8 mouse cellular contexts compared by ENCODE assay signal in genomic region chr14:32228996-32229395, GRCm38 (mm10). TPM values are rescaled to one million over a fixed set of nuclear protein-coding genes. Genes with fewer than 3 reads are reported as not detected.
DNase-seq lines count a peak whose midpoint lies in the region; TF ChIP-seq lines count a peak whose summit lies in the region.
"Had no signal": no experiment of that assay in that cellular context is flagged by ENCODE, and none has a peak within 500 bp of the region (broad histone marks: within the 10 kb centered on the region; RNA-seq: fewer than 3 reads in every experiment).

No protein-coding gene starts in this region.

- H3K4me1 ChIP-seq in ES-E14 (ENCODE audit: control insufficient read depth in 2 of 2, insufficient read depth in 2 of 2, low read length in 2 of 2, poor library complexity in 1 of 2): no peaks in the 10 kb centered on the region
- H3K4me1 ChIP-seq: lung, embryonic 15.5 days had no signal

- in situ Hi-C loops in ES-E14 (cut with MboI; ENCODE audit: low sequenced_read_pairs in 2 of 2, unreplicated experiment in 2 of 2): no loop called here

- no peak overlapping the region for H3K4me3 ChIP-seq in ES-E14 (ENCODE audit: insufficient read depth in 1 of 2, low read depth in 1 of 2, low read length in 2 of 2, poor library complexity in 1 of 2, severe bottlenecking in 1 of 2)
- H3K4me3 ChIP-seq in gastrocnemius, adult 2 months: no peak overlapping the region
- H3K4me3 ChIP-seq: lung, embryonic 15.5 days had no signal

- peak; percentile 83 for TF ChIP-seq CTCF in gastrocnemius, adult 2 months (IDR thresholded peaks at IDR 0.05)

- H3K9me3 ChIP-seq in ES-E14 (ENCODE audit: control insufficient read depth, insufficient read depth, low read depth, low read length): no peaks in the 10 kb centered on the region
- H3K9me3 ChIP-seq: lung, embryonic 15.5 days had no signal

- intact Hi-C loops in gastrocnemius, adult 2 months (cut with DNase I): loop anchor here (2.0 kb wide), 2 partner anchors 244 to 254 kb away; no protein-coding TSS in a partner anchor
- intact Hi-C loops in left cerebral cortex, postnatal 14 days (cut with DNase I): loop anchor here (2.0 kb wide), 1 partner anchor 254 kb away; no protein-coding TSS in a partner anchor

- H3K36me3 ChIP-seq in ES-E14 (ENCODE audit: control insufficient read depth, insufficient read depth, low read length, poor library complexity, severe bottlenecking): 0 out of 2 replicates have a peak, but pooled peaks cover 3% of the 10 kb centered on the region

- DNase-seq in kidney, adult 18-20 months: peak; percentile 57
- no peak for DNase-seq in kidney, adult 11 months
- DNase-seq in ES-E14 (ENCODE audit: low read depth, low spot score): peak; percentile 38
- peak; percentile 48 to 70 for DNase-seq in adrenal gland, postnatal 36 days
- peak; percentile 33 for DNase-seq in gastrocnemius, adult 2 months
- peak; percentile 31 to 79 for DNase-seq in left cerebral cortex, postnatal 14 days (ENCODE audit: low spot score in 2 of 2)
- peak; percentile 67 for DNase-seq in retina, postnatal 1 day

- H3K27ac ChIP-seq in ES-E14 (ENCODE audit: insufficient read depth, low read depth, low read length, poor library complexity, severe bottlenecking): no peak overlapping the region
- H3K27ac ChIP-seq in gastrocnemius, adult 2 months: no peak overlapping the region
- H3K27ac ChIP-seq: lung, embryonic 15.5 days had no signal

- H3K9ac ChIP-seq in ES-E14 (ENCODE audit: insufficient read depth, low read depth, low read length, poor library complexity, severe bottlenecking): no peak overlapping the region
- H3K9ac ChIP-seq: lung, embryonic 15.5 days had no signal

TF ChIP-seq in ES-E14, 5 proteins besides CTCF, POLR2A, EP300 and RAD21:
- no peak for TF ChIP-seq HCFC1 (IDR thresholded peaks at IDR 0.05; ENCODE audit: borderline replicate concordance, insufficient read depth, low read length)
- no peak for TF ChIP-seq ZC3H11A (IDR thresholded peaks at IDR 0.05; ENCODE audit: borderline replicate concordance, low read depth, low read length)
- no peak for TF ChIP-seq CHD2 (IDR thresholded peaks at IDR 0.05; ENCODE audit: low read depth, low read length)
- no peak for TF ChIP-seq ZNF384 (IDR thresholded peaks at IDR 0.05; ENCODE audit: low read depth, low read length)
- no peak for TF ChIP-seq MAFK (IDR thresholded peaks at IDR 0.05; ENCODE audit: insufficient read depth, low read depth, low read length)

RNA-seq across cellular contexts. Expression of gene Parg, which starts 27.2 kb away (rescaled TPM):
- 54.2 and 56.9 TPM in 2 replicates for total RNA-seq in ES-E14 (2012; rRNA removed)
- total RNA-seq in adrenal gland, postnatal 36 days (2021): 10 to 100 TPM; 58.1 to 63.2 TPM
- total RNA-seq in gastrocnemius, adult 2 months (2021): 10 to 100 TPM; 21.4 to 22.0 TPM
- total RNA-seq in left cerebral cortex, postnatal 14 days (2021): 10 to 100 TPM; 35.7 to 44.0 TPM

RNA-seq across cellular contexts. Expression of gene Timm23, which starts 27.3 kb away (rescaled TPM):
- total RNA-seq in ES-E14 (2012; rRNA removed): 400 and 428 TPM in 2 replicates
- 100 to 1,000 TPM; 119 to 145 TPM for total RNA-seq in adrenal gland, postnatal 36 days (2021)
- 100 to 1,000 TPM; 187 to 209 TPM for total RNA-seq in gastrocnemius, adult 2 months (2021)
- 10 to 100 TPM; 66.5 to 71.5 TPM for total RNA-seq in left cerebral cortex, postnatal 14 days (2021)
